Mouse (Mus musculus) limb, embryonic 11.5 days (tissue): Measurements from ENCODE around the gene Ddhd1. TPM values are rescaled to one million over a fixed set of nuclear protein-coding genes. Genes with fewer than 3 reads are reported as not detected.

Source experiments
- ATAC-seq: fragments of 200-750 bp; cut with Nextera tagmentation; 2 replicates; pipeline ENCODE4 v1.8.0; 2017; ENCODE audit warnings: low read depth; ENCODE audit not compliant: insufficient number of reproducible peaks, low FRiP score, low TSS enrichment
- DNase-seq: peaks from one replicate; pipeline ENCODE4 v3.0.0-alpha.2; 2015; ENCODE audit warnings: low spot score
- H3K27ac ChIP-seq: fragments of 300-500 bp; sonication (generic); replicated peaks from 2 replicates; pipeline ENCODE4 v1.5.1; 2014; ENCODE audit warnings: low read depth, mild to moderate bottlenecking, low read length
- H3K27me3 ChIP-seq: fragments of 300-500 bp; sonication (generic); 2 replicates; pipeline ENCODE4 v1.6.1; 2014; ENCODE audit warnings: mild to moderate bottlenecking, low read length, mixed read lengths; ENCODE audit not compliant: control insufficient read depth, insufficient read depth
- H3K36me3 ChIP-seq: fragments of 300-500 bp; sonication (generic); 2 replicates; pipeline ENCODE4 v1.6.1; 2014; ENCODE audit warnings: mild to moderate bottlenecking, low read length, moderate library complexity, mixed read lengths; ENCODE audit not compliant: control insufficient read depth, insufficient read depth
- H3K4me1 ChIP-seq: fragments of 300-500 bp; sonication (generic); 2 replicates; pipeline ENCODE4 v1.6.1; 2014; ENCODE audit warnings: low read length, mixed read lengths; ENCODE audit not compliant: control insufficient read depth, insufficient read depth
- H3K4me2 ChIP-seq: fragments of 300-500 bp; sonication (generic); 2 replicates; pipeline ENCODE4 v1.6.1; 2014; ENCODE audit warnings: low read depth, mild to moderate bottlenecking, moderate library complexity; ENCODE audit not compliant: severe bottlenecking
- H3K4me3 ChIP-seq: fragments of 300-500 bp; sonication (generic); 2 replicates; pipeline ENCODE4 v1.5.1; 2014; ENCODE audit warnings: low read depth, low read length
- H3K9ac ChIP-seq: fragments of 300-500 bp; sonication (generic); 2 replicates; pipeline ENCODE4 v1.6.1; 2014; ENCODE audit warnings: mild to moderate bottlenecking, low read length
- H3K9me3 ChIP-seq: fragments of 300-500 bp; sonication (generic); 2 replicates; pipeline ENCODE4 v1.6.1; 2016; ENCODE audit warnings: low read length; ENCODE audit not compliant: control insufficient read depth
- WGBS: fragments of 180-500 bp; shearing (Covaris S2); extraction: QIAGEN DNeasy Blood & Tissue Kit; methylation state at CpG from one replicate; pipeline ENCODE4 v1.1.7; 2014; 5-methylcytosine and 5-hydroxymethylcytosine counted together
- polyA plus RNA-seq: library from polyadenylated mRNA; unstranded; fragments of >200 nt; fragmentation: Nextera tagmentation; extraction: Ambion mirVana; gene quantifications from 2 replicates; pipeline ENCODE4 v1.2.1, GENCODE M21; 2014

Ddhd1 gene
- polyA plus RNA-seq, result 7.0 and 7.9 TPM in 2 replicates

GRCm38 (mm10) chr14:45657641-45658611 lies at the start of gene Ddhd1:
TSS of gene Ddhd1 (minus strand) at chr14:45658143.
- no peaks in the 10 kb centered on the region for H3K4me1 ChIP-seq
- H3K27me3 ChIP-seq, result no peaks in the 10 kb centered on the region
- H3K4me2 ChIP-seq, result peak within 1 kb of the TSS; percentile 97
- no peaks in the 10 kb centered on the region for H3K9me3 ChIP-seq
- H3K36me3 ChIP-seq, result no peaks in the 10 kb centered on the region
- H3K27ac ChIP-seq, result peak within 1 kb of the TSS; percentile 70
- peak; percentile 93 for ATAC-seq
- peak within 1 kb of the TSS; percentile 82 for H3K9ac ChIP-seq
- H3K4me3 ChIP-seq, result peak within 1 kb of the TSS; percentile 74
- WGBS, result under 1% methylated on average over 94 of the region's 123 CpGs
- peak; percentile 88 for DNase-seq

GRCm38 (mm10) chr14:45707176-45707910 lies 49.4 kb upstream of the Ddhd1 start:
- ATAC-seq, result no peak

GRCm38 (mm10) chr14:45700031-45700572 lies 42.2 kb upstream of the Ddhd1 start:
- WGBS, result 81% methylated on average over 6 of the region's 6 CpGs
- H3K27ac ChIP-seq, result no peak overlapping the region
- no peaks in the 10 kb centered on the region for H3K4me1 ChIP-seq
- DNase-seq (no peak), ATAC-seq (no peak)
- H3K27me3 ChIP-seq, result no peaks in the 10 kb centered on the region
- H3K9ac ChIP-seq, result no peak overlapping the region
- no peaks in the 10 kb centered on the region for H3K9me3 ChIP-seq
- no peak overlapping the region for H3K4me3 ChIP-seq
- H3K4me2 ChIP-seq, result no peak overlapping the region
- H3K36me3 ChIP-seq, result no peaks in the 10 kb centered on the region

More at GRCm38 (mm10) chr14:45707176-45707910, 49.4 kb upstream of the Ddhd1 start:
- DNase-seq, result no peak
- no peaks in the 10 kb centered on the region for H3K36me3 ChIP-seq
- no peaks in the 10 kb centered on the region for H3K9me3 ChIP-seq
- H3K4me1 ChIP-seq, result no peaks in the 10 kb centered on the region
- no peak overlapping the region for H3K9ac ChIP-seq
- WGBS, result 59% methylated on average over 3 of the region's 3 CpGs
- no peak overlapping the region for H3K4me2 ChIP-seq
- H3K4me3 ChIP-seq, result no peak overlapping the region
- H3K27ac ChIP-seq, result no peak overlapping the region
- no peaks in the 10 kb centered on the region for H3K27me3 ChIP-seq

GRCm38 (mm10) chr14:45698867-45699266 lies 40.9 kb upstream of the Ddhd1 start:
- no peaks in the 10 kb centered on the region for H3K9me3 ChIP-seq
- no peak overlapping the region for H3K9ac ChIP-seq
- H3K4me2 ChIP-seq, result no peak overlapping the region
- H3K4me1 ChIP-seq, result no peaks in the 10 kb centered on the region
- H3K27me3 ChIP-seq, result no peaks in the 10 kb centered on the region
- no peak for ATAC-seq
- no peak overlapping the region for H3K4me3 ChIP-seq
- no peaks in the 10 kb centered on the region for H3K36me3 ChIP-seq
- H3K27ac ChIP-seq, result no peak overlapping the region
- DNase-seq, result no peak
- WGBS, result 76% methylated on average over 3 of the region's 3 CpGs

GRCm38 (mm10) chr14:45696098-45696497 lies 38.2 kb upstream of the Ddhd1 start:
- H3K36me3 ChIP-seq, result no peaks in the 10 kb centered on the region
- H3K27ac ChIP-seq, result no peak overlapping the region
- H3K9me3 ChIP-seq, result no peaks in the 10 kb centered on the region
- H3K27me3 ChIP-seq, result no peaks in the 10 kb centered on the region
- no peak overlapping the region for H3K9ac ChIP-seq
- H3K4me3 ChIP-seq, result no peak overlapping the region
- no peak for ATAC-seq
- no peaks in the 10 kb centered on the region for H3K4me1 ChIP-seq
- no peak overlapping the region for H3K4me2 ChIP-seq
- 97% methylated on average over 2 of the region's 2 CpGs for WGBS
- no peak for DNase-seq

- Histone ChIP-seq H3K4me2 (no peak overlapping the region), H3K4me3 (no peak overlapping the region), H3K36me3 (no peaks in the 10 kb centered on the region), H3K4me1 (no peaks in the 10 kb centered on the region), H3K27ac (no peak overlapping the region), H3K9ac (no peak overlapping the region), H3K9me3 (no peaks in the 10 kb centered on the region), H3K27me3 (no peaks in the 10 kb centered on the region)
- ATAC-seq (no peak), DNase-seq (no peak)
- 92% methylated on average over 2 of the region's 2 CpGs for WGBS
Observed at GRCm38 (mm10) chr14:45693891-45694290, 35.9 kb upstream of the Ddhd1 start.

GRCm38 (mm10) chr14:45690520-45691246 lies 32.7 kb upstream of the Ddhd1 start:
- peak overlapping the region; percentile 52 for H3K4me2 ChIP-seq
- peak; percentile 86 for ATAC-seq

GRCm38 (mm10) chr14:45685313-45685712 lies 27.4 kb upstream of the Ddhd1 start:
- Histone ChIP-seq H3K4me1 (no peaks in the 10 kb centered on the region), H3K9me3 (no peaks in the 10 kb centered on the region), H3K4me2 (no peak overlapping the region), H3K27ac (no peak overlapping the region), H3K27me3 (no peaks in the 10 kb centered on the region), H3K36me3 (no peaks in the 10 kb centered on the region), H3K4me3 (no peak overlapping the region), H3K9ac (no peak overlapping the region)
- WGBS, result 70% methylated on average over 2 of the region's 2 CpGs
- ATAC-seq (no peak), DNase-seq (no peak)

More at GRCm38 (mm10) chr14:45690520-45691246, 32.7 kb upstream of the Ddhd1 start:
- no peak overlapping the region for H3K27ac ChIP-seq
- H3K9me3 ChIP-seq, result no peaks in the 10 kb centered on the region
- H3K27me3 ChIP-seq, result no peaks in the 10 kb centered on the region
- peak overlapping the region; percentile 32 for H3K4me3 ChIP-seq
- WGBS, result 1% methylated on average over 16 of the region's 16 CpGs
- H3K4me1 ChIP-seq, result no peaks in the 10 kb centered on the region
- H3K9ac ChIP-seq, result peak overlapping the region; percentile 61
- H3K36me3 ChIP-seq, result no peaks in the 10 kb centered on the region
- peak; percentile 75 for DNase-seq
